Mouse (Mus musculus) 3134 (cell line): ENCODE data around the gene Lce1l.
"Not testable (repeated sequence)": the region's sequence is repeated elsewhere in the genome, so short reads cannot be mapped to it uniquely, and the experiment has no call there.

ENCODE experiments used
- DNase-seq: peaks from one replicate; pipeline ENCODE4 v3.0.0-alpha.2; 2011; ENCODE audit warnings: low spot score; ENCODE audit not compliant: insufficient read length; ENCODE audit errors: extremely low read depth

The Lce1l gene

DNA sequence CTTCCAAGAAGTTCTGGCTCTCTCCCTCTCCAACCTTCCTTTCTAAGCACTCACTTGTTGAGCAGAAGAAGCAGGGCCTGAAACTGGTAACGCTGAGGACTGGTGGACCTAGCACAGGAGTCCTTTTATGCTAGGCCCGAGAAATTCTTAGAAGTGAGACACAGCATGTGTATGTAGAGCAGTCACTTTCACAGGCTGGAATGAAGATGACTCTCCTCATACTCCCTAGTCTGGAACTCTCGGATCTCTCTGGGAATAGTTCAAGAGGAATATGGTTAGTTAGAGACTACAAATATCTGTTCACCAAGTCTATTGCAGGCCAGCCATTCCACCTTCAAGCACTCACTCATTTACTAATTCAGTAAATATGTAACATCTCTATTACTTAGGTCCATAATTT lies at the start of gene Lce1l:
Gene Lce1l (minus strand): TSS at position 101 of the 400 bp plus-strand sequence.
- no peak for DNase-seq

DNA sequence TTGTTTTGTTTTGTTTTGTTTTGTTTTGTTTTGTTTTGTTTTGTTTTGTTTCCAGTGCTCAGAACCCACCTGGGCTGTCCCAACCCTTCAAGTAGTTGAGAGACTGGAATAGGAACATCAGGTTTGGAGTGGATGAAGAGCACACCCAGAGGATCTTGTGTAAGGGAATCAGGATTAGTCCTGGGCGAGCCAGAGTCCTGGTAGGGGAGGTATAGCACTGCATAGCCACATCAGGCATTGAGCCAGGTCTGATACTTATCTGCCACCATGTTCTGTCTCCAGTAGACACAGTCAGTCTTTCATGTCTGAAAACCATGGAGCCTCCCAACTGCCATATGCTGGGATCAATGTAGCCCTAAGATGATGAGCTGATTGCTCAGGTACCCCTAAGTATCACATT lies 43.4 kb upstream of the Lce1l start:
- no peak for DNase-seq

DNA sequence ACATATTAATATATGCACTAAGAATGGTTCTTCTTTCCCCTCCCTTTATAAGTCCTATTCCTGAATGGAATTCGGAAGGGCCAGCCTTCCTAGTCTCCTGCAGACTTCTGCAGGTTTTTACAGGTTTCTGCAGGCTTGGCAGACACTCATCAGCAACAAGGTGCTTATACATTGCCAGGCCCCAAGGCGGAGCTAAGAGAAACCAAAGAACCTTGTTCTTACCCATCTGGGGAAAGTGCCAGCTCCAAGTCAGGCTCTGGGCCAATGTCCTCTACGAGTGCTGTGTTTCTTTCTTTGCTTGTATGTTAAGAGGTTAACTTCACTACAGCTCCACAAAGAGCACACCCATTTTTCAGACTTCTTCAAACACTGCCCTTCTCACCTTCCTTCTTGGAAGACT lies 43.0 kb upstream of the Lce1l start:
- DNase-seq = no peak

DNA sequence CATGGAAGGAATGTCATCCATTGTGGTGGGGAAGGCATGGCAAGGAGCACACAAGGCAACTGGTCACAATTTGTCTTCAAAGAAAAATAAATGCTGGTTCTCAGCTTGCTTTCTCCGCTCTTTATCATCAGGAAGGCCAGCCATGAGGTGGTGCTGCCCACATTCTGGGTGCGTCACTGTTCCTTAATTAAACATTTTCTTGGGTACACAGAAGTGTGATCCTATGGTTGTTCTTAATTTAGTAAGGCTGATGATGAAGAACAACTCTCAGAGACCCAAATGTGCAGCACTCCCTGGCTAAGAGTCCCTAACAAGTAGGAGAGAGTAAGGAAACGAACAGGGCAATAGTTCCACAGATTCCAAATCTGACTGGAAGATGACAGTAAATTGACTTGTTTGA lies 23.1 kb upstream of the Lce1l start:
- no peak for DNase-seq

DNA sequence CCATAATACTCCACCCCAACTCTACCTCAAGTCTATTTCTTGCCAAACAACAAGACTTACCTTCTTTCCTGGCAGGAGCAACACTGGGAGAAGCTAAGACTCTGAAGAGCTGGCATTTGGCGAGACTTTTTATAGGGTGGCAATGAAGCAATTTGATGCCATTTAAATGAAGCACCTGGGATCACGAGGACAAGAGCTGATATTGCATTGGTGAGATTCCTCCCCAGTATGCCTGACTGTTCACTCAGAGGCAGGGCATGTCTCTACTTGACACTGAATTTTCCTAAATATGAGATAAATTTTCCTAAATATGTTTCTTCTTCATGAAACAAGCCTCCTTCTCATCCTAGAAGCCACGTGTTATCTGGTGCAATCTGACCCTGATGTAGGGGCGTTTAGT lies 19.0 kb upstream of the Lce1l start, which contains the start of gene 2310050C09Rik:
Gene 2310050C09Rik (minus strand): TSS at position 101 of the 400 bp plus-strand sequence.
- no peak for DNase-seq

DNA sequence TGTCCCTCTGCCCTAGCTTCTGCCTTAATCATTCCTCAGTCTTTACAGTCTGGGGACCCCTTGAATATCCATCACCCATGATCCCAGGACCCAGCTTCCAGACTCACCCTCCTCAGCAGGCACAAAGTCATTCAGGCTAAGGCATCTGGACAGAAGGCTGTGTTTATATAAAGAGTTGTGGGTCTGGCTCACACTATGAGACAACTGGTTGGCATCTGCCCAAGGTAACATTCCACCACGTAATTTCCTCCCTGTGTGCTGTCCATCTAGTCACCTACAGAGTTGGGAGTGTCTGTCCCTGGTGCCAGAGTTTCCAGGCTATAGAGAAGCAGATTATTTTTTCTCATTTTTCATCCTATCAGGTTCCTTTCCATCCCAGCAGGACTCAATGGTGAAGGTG lies 24.0 kb downstream of the Lce1l start, which contains the start of gene Kprp:
Gene Kprp (minus strand): TSS at position 140 of the 400 bp plus-strand sequence.
- no peak for DNase-seq

DNA sequence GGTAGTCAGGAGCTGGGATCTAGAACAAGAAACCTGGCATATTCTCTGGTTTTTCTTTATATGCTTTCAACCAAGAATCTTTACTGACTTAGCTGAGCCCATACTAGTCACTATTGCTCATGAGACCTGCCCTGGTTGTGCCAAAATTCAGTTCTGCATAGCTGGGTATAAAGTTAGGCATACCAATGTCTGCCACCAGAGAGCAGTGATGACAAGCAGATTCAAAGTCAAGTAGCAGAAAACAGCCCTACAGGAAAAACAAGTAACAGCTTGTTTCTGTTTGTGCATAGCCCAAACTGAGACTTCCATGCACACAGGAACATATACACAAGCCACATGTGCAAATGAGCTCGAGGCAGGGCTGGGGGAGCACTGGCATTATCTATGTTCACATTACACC lies 25.3 kb downstream of the Lce1l start:
- no peak for DNase-seq

DNA sequence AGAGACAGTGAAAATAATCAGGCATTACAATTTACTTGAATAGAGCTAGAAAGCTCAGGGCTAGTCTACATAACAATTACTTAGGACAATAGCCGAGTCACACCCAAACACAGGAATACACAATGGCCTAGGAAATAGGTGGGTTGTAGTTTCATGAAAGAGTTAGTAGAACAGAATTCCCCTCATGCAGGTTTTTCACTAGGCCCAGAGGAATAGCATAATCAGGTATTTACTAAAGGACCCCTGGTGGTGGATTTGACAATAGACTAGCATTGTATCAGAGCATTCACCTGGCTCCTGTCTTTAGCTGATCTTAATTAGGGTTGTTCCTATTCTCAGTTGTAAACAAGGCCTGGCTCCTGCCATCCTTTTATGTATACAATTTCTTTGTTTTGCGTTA lies 35.0 kb downstream of the Lce1l start:
- DNase-seq = not testable (repeated sequence)

DNA sequence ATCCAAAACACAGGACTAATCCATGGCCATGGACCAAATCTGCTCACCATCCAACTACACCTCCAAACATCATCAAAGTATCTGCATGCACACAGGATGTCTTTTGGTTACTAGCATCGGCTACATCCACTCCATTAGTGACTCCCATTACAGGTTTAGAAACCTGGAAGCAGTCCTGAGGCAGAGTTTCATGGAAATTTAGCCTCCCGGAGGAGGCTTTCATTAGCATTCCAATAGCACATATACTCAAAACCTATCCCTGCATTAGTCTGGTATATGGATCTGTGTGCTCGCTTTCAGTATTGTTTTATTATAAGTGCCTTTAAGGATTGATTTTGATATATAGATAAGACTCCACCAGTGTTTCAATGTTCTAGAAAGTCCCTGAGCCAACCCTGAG lies 35.5 kb downstream of the Lce1l start:
- DNase-seq = no peak

DNA sequence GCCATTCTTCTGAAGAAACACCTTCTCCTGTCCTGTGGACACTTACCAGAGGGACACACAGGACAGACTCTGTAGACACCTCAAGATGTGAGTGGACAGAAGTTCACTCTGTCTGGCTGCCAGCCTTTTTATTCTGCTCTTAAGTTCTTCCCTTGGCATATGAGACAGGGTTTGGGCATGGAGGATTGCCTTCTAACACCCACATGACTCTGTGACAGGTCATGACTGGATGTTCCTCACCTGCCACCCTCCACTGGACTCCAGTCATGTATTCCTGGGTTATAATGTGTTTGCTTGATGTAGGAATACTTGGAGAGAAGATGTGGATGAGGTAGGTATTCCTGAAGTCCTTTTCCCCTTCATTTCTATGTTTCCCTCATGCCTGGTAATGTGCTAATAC lies 43.3 kb downstream of the Lce1l start, which contains the start of gene Lce1k:
Gene Lce1k (minus strand): TSS at position 101 of the 400 bp plus-strand sequence.
- no peak for DNase-seq
